Mouse (Mus musculus) liver, embryonic 13.5 days (tissue): ENCODE data around the gene Kdm8. TPM values are rescaled to one million over a fixed set of nuclear protein-coding genes. Genes with fewer than 3 reads are reported as not detected.

Experiments
- ATAC-seq: fragments of 200-750 bp; cut with Nextera tagmentation; 2 replicates; pipeline ENCODE4 v1.8.0; 2017; ENCODE audit warnings: low read depth, mild to moderate bottlenecking, moderate number of reproducible peaks, moderate library complexity
- DNase-seq: peaks from one replicate; pipeline ENCODE4 v3.0.0; 2022
- H3K27ac ChIP-seq: fragments of 300-500 bp; sonication (generic); 2 replicates; pipeline ENCODE4 v1.5.1; 2015; ENCODE audit warnings: moderate library complexity, mild to moderate bottlenecking, inconsistent platforms
- H3K27me3 ChIP-seq: fragments of 300-500 bp; sonication (generic); 2 replicates; pipeline ENCODE4 v1.6.1; 2015; ENCODE audit warnings: mild to moderate bottlenecking, inconsistent platforms
- H3K36me3 ChIP-seq: fragments of 300-500 bp; sonication (generic); 2 replicates; pipeline ENCODE4 v1.6.1; 2015; ENCODE audit warnings: mild to moderate bottlenecking, inconsistent platforms
- H3K4me1 ChIP-seq: fragments of 300-500 bp; sonication (generic); replicated peaks from 2 replicates; pipeline ENCODE4 v1.6.1; 2015; ENCODE audit warnings: inconsistent platforms
- H3K4me2 ChIP-seq: fragments of 300-500 bp; sonication (generic); 2 replicates; pipeline ENCODE4 v1.6.1; 2015; ENCODE audit warnings: inconsistent platforms, mild to moderate bottlenecking, moderate library complexity
- H3K4me3 ChIP-seq: fragments of 300-500 bp; sonication (generic); replicated peaks from 2 replicates; pipeline ENCODE4 v1.5.1; 2015; ENCODE audit warnings: mild to moderate bottlenecking, inconsistent platforms
- H3K9ac ChIP-seq: fragments of 300-500 bp; sonication (generic); 2 replicates; pipeline ENCODE4 v1.6.1; 2015; ENCODE audit warnings: mild to moderate bottlenecking, inconsistent platforms
- H3K9me3 ChIP-seq: fragments of 300-500 bp; sonication (generic); replicated peaks from 2 replicates; pipeline ENCODE4 v1.6.1; 2016; ENCODE audit warnings: inconsistent platforms
- WGBS: fragments of 180-500 bp; shearing (Covaris S2); methylation state at CpG from one replicate; pipeline ENCODE4 v1.1.7; 2015; ENCODE audit not compliant: insufficient replicate concordance; 5-methylcytosine and 5-hydroxymethylcytosine counted together
- polyA plus RNA-seq: library from polyadenylated mRNA; unstranded; fragments of >200 nt; fragmentation: Nextera tagmentation; extraction: Ambion mirVana; gene quantifications from 2 replicates; pipeline ENCODE4 v1.2.1, GENCODE M21; 2015

Gene Kdm8
- polyA plus RNA-seq, 1 experiment from 2014 or later, result 8.6 TPM

GRCm38 (mm10) chr7:125486121-125486630 lies 41.7 kb downstream of the Kdm8 start:
- Histone ChIP-seq H3K27me3 (no peaks in the 10 kb centered on the region), H3K4me1 (peaks cover 75% of the 10 kb centered on the region), H3K36me3 (peaks cover 49% of the 10 kb centered on the region), H3K9ac (no peak overlapping the region), H3K9me3 (no peaks in the 10 kb centered on the region), H3K4me3 (no peak overlapping the region), H3K4me2 (no peak overlapping the region), H3K27ac (peak overlapping the region; percentile 72)
- DNase-seq (no peak), ATAC-seq (no peak)
- WGBS, result 90% methylated on average over 16 of the region's 16 CpGs

- DNase-seq (no peak), ATAC-seq (0 out of 2 replicates have a peak, but pooled peaks have one; percentile 16)
- Histone ChIP-seq H3K27me3 (no peaks in the 10 kb centered on the region), H3K4me3 (no peak overlapping the region), H3K4me1 (peaks cover 80% of the 10 kb centered on the region), H3K36me3 (peaks cover 42% of the 10 kb centered on the region), H3K27ac (peak overlapping the region; percentile 72), H3K4me2 (peak overlapping the region; percentile 49), H3K9me3 (no peaks in the 10 kb centered on the region), H3K9ac (peak overlapping the region; percentile 60; the same call in 1 of the 2 replicates)
- WGBS, result 56% methylated on average over 10 of the region's 10 CpGs
Measured at GRCm38 (mm10) chr7:125487126-125487525, 42.6 kb downstream of the Kdm8 start.

- H3K36me3 ChIP-seq, result peaks cover 28% of the 10 kb centered on the region
- peak overlapping the region; percentile 87 for H3K27ac ChIP-seq
- DNase-seq (no peak), ATAC-seq (no peak)
- H3K4me2 ChIP-seq, result peak overlapping the region; percentile 26; the same call in 1 of the 2 replicates
- 67% methylated on average over 6 of the region's 6 CpGs for WGBS
- peak overlapping the region; percentile 60; the same call in 1 of the 2 replicates for H3K9ac ChIP-seq
- H3K4me1 ChIP-seq, result peaks cover 81% of the 10 kb centered on the region
- no peak overlapping the region for H3K4me3 ChIP-seq
- no peaks in the 10 kb centered on the region for H3K9me3 ChIP-seq
- no peaks in the 10 kb centered on the region for H3K27me3 ChIP-seq
Measured at GRCm38 (mm10) chr7:125488706-125489105, 44.2 kb downstream of the Kdm8 start.

GRCm38 (mm10) chr7:125489636-125490035 lies 45.2 kb downstream of the Kdm8 start:
- H3K4me2 ChIP-seq, result peak overlapping the region; percentile 74
- peak overlapping the region; percentile 87 for H3K27ac ChIP-seq
- DNase-seq (no peak), ATAC-seq (no peak)
- no peaks in the 10 kb centered on the region for H3K27me3 ChIP-seq
- peaks cover 74% of the 10 kb centered on the region for H3K4me1 ChIP-seq
- H3K4me3 ChIP-seq, result no peak overlapping the region; the same call in 1 of the 2 replicates
- H3K36me3 ChIP-seq, result peaks cover 18% of the 10 kb centered on the region
- 80% methylated on average over 2 of the region's 2 CpGs for WGBS
- no peak overlapping the region for H3K9ac ChIP-seq
- no peaks in the 10 kb centered on the region for H3K9me3 ChIP-seq

- Histone ChIP-seq H3K4me2 (peak within 1 kb of the TSS; percentile 74), H3K27me3 (no peaks in the 10 kb centered on the region), H3K9ac (peak within 1 kb of the TSS; percentile 83), H3K9me3 (no peaks in the 10 kb centered on the region), H3K4me3 (peak within 1 kb of the TSS; percentile 67), H3K27ac (peak within 1 kb of the TSS; percentile 87), H3K4me1 (peaks cover 59% of the 10 kb centered on the region), H3K36me3 (peaks cover 3% of the 10 kb centered on the region)
- WGBS, result under 1% methylated on average over 56 of the region's 56 CpGs
- DNase-seq (peak; percentile 94), ATAC-seq (peak; percentile 97)
Measured at GRCm38 (mm10) chr7:125490947-125491735, 46.7 kb downstream of the Kdm8 start, which contains the start of gene Nsmce1. Gene Nsmce1 (minus strand): TSS chr7:125491596.

- no peaks in the 10 kb centered on the region for H3K36me3 ChIP-seq
- DNase-seq (no peak), ATAC-seq (no peak; the same call in 1 of the 2 replicates)
- H3K9ac ChIP-seq, result peak overlapping the region; percentile 83
- H3K4me1 ChIP-seq, result peaks cover 53% of the 10 kb centered on the region
- H3K27ac ChIP-seq, result peak overlapping the region; percentile 87
- no peaks in the 10 kb centered on the region for H3K9me3 ChIP-seq
- H3K27me3 ChIP-seq, result no peaks in the 10 kb centered on the region
- H3K4me2 ChIP-seq, result peak overlapping the region; percentile 74
- H3K4me3 ChIP-seq, result peak overlapping the region; percentile 67
- WGBS, result 25% methylated on average over 12 of the region's 12 CpGs
Measured at GRCm38 (mm10) chr7:125491760-125492159, 47.3 kb downstream of the Kdm8 start.

GRCm38 (mm10) chr7:125492551-125492950 lies 48.1 kb downstream of the Kdm8 start:
- WGBS, result 56% methylated on average over 6 of the region's 6 CpGs
- H3K9me3 ChIP-seq, result no peaks in the 10 kb centered on the region
- peak overlapping the region; percentile 3; the same call in 1 of the 2 replicates for H3K27ac ChIP-seq
- DNase-seq, result no peak
- peak overlapping the region; percentile 74; the same call in 1 of the 2 replicates for H3K4me2 ChIP-seq
- no peak for ATAC-seq
- H3K27me3 ChIP-seq, result no peaks in the 10 kb centered on the region
- H3K4me1 ChIP-seq, result peaks cover 45% of the 10 kb centered on the region
- no peak overlapping the region; the same call in 1 of the 2 replicates for H3K9ac ChIP-seq
- no peaks in the 10 kb centered on the region for H3K36me3 ChIP-seq
- no peak overlapping the region for H3K4me3 ChIP-seq

GRCm38 (mm10) chr7:125495864-125496440 lies 51.5 kb downstream of the Kdm8 start:
- Histone ChIP-seq H3K4me1 (peaks cover 38% of the 10 kb centered on the region), H3K27ac (no peak overlapping the region; the same call in 1 of the 2 replicates), H3K4me3 (no peak overlapping the region), H3K4me2 (no peak overlapping the region), H3K27me3 (no peaks in the 10 kb centered on the region), H3K9ac (no peak overlapping the region), H3K9me3 (no peaks in the 10 kb centered on the region), H3K36me3 (no peaks in the 10 kb centered on the region)
- WGBS, result 36% methylated on average over 6 of the region's 6 CpGs
- DNase-seq, result no peak
- no peak for ATAC-seq

GRCm38 (mm10) chr7:125499927-125500868 lies 55.7 kb downstream of the Kdm8 start:
- Histone ChIP-seq H3K4me2 (no peak overlapping the region), H3K4me1 (peaks cover 35% of the 10 kb centered on the region), H3K4me3 (no peak overlapping the region), H3K27ac (no peak overlapping the region), H3K9ac (0 out of 2 replicates have a peak overlapping the region, but pooled peaks have one; percentile 33), H3K27me3 (no peaks in the 10 kb centered on the region), H3K36me3 (no peaks in the 10 kb centered on the region), H3K9me3 (no peaks in the 10 kb centered on the region)
- DNase-seq (no peak), ATAC-seq (peak; percentile 85)
- WGBS, result 48% methylated on average over 13 of the region's 13 CpGs

GRCm38 (mm10) chr7:125500879-125501278 lies 56.4 kb downstream of the Kdm8 start:
- H3K27ac ChIP-seq, result no peak overlapping the region
- DNase-seq, result no peak
- H3K4me1 ChIP-seq, result peaks cover 35% of the 10 kb centered on the region
- H3K9me3 ChIP-seq, result no peaks in the 10 kb centered on the region
- H3K4me2 ChIP-seq, result no peak overlapping the region
- H3K9ac ChIP-seq, result no peak overlapping the region
- no peaks in the 10 kb centered on the region for H3K27me3 ChIP-seq
- ATAC-seq, result no peak
- H3K36me3 ChIP-seq, result no peaks in the 10 kb centered on the region
- no peak overlapping the region for H3K4me3 ChIP-seq
- 84% methylated on average over 7 of the region's 7 CpGs for WGBS
